Mouse (Mus musculus) stomach, postnatal 0 days (tissue): ENCODE measurements around the gene Rdh16f2.

Experiments used
- CTCF ChIP-seq: IDR thresholded peaks from 2 replicates; pipeline ENCODE4 v1.5.1; 2016; ENCODE audit warnings: antibody characterized with exemption, low read depth, mild to moderate bottlenecking, moderate library complexity
- EP300 ChIP-seq: optimal IDR thresholded peaks from 2 replicates; pipeline ENCODE3; 2016; ENCODE audit warnings: antibody characterized with exemption

DNA sequence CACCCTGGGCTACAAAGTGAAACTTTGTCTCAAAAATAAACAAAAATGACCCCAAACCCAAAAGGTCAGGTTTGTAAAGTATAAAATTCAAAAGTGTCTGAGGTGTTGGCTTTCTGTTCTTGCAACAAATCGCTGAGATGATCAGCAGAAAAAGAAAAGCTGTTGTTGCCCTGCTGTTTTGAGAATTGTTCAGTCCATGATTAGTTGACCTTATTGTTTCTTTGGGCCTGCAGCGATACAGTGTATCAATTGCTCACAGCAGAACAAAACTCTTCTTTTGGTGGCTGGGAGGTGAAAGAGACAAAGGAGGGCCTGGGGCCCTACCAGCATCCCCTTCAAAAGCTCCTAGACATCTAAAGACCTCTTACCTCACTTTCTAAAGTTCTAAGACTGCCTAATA lies 39.9 kb downstream of the Rdh16f2 start:
- TF ChIP-seq CTCF = no peak
- no peak for TF ChIP-seq EP300
